Mouse (Mus musculus): ENCODE results near the gene Fam20b.

DNA sequence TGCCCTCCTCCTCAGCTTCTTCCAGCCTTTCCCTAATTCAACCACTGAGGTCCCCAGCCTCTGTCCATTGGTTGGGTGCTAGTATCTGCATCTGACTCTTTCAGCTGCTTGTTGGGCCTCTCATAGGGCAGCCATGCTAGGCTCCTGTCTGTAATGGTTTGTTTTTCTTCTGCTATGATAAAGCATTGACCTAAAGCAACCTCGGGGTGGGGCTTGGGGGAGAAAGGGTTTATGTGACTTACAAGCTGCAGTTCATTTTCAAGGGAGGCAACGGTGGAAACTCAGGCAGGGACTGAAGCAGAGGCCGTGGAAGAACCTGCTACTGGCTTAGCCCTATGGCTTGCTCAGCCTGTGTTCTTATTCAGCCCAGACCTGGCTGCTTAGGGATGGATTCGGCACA is 31.4 kb upstream of the Fam20b start:
- TF ChIP-seq POLR2A (IDR thresholded peaks at IDR 0.05; ENCODE audit: borderline replicate concordance, low read depth, low read length) (no peak), CTCF (IDR thresholded peaks at IDR 0.05; ENCODE audit: low read depth, low read length) (no peak)
